Mouse (Mus musculus) hindbrain, embryonic 12.5 days (tissue): ENCODE measurements around the gene Tmigd3. TPM values are rescaled to one million over a fixed set of nuclear protein-coding genes. Genes with fewer than 3 reads are reported as not detected.

Experiments used
- ATAC-seq: fragments of 200-750 bp; cut with Nextera tagmentation; 2 replicates; pipeline ENCODE4 v1.8.0; 2017; ENCODE audit warnings: moderate TSS enrichment; ENCODE audit not compliant: low FRiP score
- H3K27ac ChIP-seq: fragments of 300-500 bp; sonication (generic); 2 replicates; pipeline ENCODE4 v1.5.1; 2016; ENCODE audit warnings: mild to moderate bottlenecking
- H3K27me3 ChIP-seq: fragments of 300-500 bp; sonication (generic); 2 replicates; pipeline ENCODE4 v1.6.1; 2016; ENCODE audit warnings: mild to moderate bottlenecking
- H3K36me3 ChIP-seq: fragments of 300-500 bp; sonication (generic); 2 replicates; pipeline ENCODE4 v1.6.1; 2016; ENCODE audit warnings: mild to moderate bottlenecking
- H3K4me1 ChIP-seq: fragments of 300-500 bp; sonication (generic); 2 replicates; pipeline ENCODE4 v1.6.1; 2016
- H3K4me2 ChIP-seq: fragments of 300-500 bp; sonication (generic); replicated peaks from 2 replicates; pipeline ENCODE4 v1.6.1; 2016; ENCODE audit warnings: mild to moderate bottlenecking
- H3K4me3 ChIP-seq: fragments of 300-500 bp; sonication (generic); 2 replicates; pipeline ENCODE4 v1.5.1; 2016; ENCODE audit warnings: mild to moderate bottlenecking
- H3K9ac ChIP-seq: fragments of 300-500 bp; sonication (generic); 2 replicates; pipeline ENCODE4 v1.6.1; 2016; ENCODE audit warnings: mild to moderate bottlenecking, moderate library complexity
- H3K9me3 ChIP-seq: fragments of 300-500 bp; sonication (generic); replicated peaks from 2 replicates; pipeline ENCODE4 v1.6.1; 2016; ENCODE audit warnings: mild to moderate bottlenecking
- WGBS: fragments of 180-500 bp; shearing (Covaris S2); methylation state at CpG from one replicate; pipeline ENCODE4 v1.1.7; 2016; 5-methylcytosine and 5-hydroxymethylcytosine counted together
- polyA plus RNA-seq: library from polyadenylated mRNA; unstranded; fragments of >200 nt; fragmentation: Nextera tagmentation; extraction: Ambion mirVana; gene quantifications from 2 replicates; pipeline ENCODE4 v1.2.1, GENCODE M21; 2016

Gene Tmigd3
- polyA plus RNA-seq, result not detected in 2 replicates

DNA sequence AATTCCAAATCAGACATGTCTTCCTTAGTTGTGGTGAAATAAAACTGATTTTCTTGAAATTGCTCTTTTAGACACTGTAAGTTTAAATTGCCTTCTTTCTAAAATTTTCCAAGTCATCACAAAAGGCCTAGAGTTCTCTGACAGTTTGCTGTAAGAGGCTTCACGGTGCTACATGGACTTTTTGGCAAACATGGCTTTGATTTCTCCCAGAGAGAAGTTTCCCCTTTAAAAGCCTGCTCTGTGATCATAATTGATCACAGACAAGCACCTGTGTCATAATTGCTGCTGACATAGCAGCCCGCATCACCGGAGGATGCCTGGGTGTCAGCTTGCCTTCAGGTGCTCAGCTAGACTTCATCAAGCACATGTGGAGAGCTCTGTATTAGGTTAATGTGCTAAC is at the start of gene Tmigd3, which contains the start of gene Adora3:
Gene Tmigd3 (plus strand): TSS at position 346 of the 400 bp plus-strand sequence.
Gene Adora3 (plus strand): TSS at position 301 of the 400 bp plus-strand sequence.
- H3K4me1 ChIP-seq, result peaks cover 5% of the 10 kb centered on the region
- H3K4me2 ChIP-seq, result no peak within 1 kb of the TSS
- ATAC-seq, result no peak
- no peak within 1 kb of the TSS for H3K4me3 ChIP-seq
- 84% methylated on average over 3 of the region's 3 CpGs for WGBS
- H3K9me3 ChIP-seq, result no peaks in the 10 kb centered on the region
- H3K27me3 ChIP-seq, result no peaks in the 10 kb centered on the region
- H3K36me3 ChIP-seq, result no peaks in the 10 kb centered on the region
- no peak within 1 kb of the TSS for H3K9ac ChIP-seq
- H3K27ac ChIP-seq, result no peak within 1 kb of the TSS

DNA sequence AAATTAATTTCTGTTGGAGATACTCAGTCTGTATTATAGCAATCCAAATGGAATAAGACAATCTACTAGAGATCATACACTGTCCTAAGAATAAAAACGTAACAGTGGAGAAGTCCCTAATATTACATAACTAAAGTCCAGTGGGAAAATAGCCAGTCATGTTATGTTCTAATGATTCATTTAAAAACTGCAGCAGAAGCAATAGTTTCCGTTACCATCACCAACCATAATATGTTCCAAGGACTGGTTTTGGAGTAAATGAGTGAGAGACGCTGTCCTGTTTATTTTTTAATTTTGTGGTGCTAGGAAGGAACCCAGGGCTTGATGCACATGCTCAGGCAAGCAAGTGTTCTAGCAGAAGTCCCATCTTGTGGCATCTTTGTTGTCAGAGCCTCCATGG is 49.2 kb upstream of the Tmigd3 start:
- ATAC-seq, result no peak
- Histone ChIP-seq H3K27me3 (no peaks in the 10 kb centered on the region), H3K4me3 (no peak overlapping the region), H3K27ac (no peak overlapping the region), H3K4me2 (no peak overlapping the region), H3K36me3 (no peaks in the 10 kb centered on the region), H3K9me3 (no peaks in the 10 kb centered on the region), H3K9ac (no peak overlapping the region), H3K4me1 (no peaks in the 10 kb centered on the region)
- 89% methylated on average over 3 of the region's 3 CpGs for WGBS

DNA sequence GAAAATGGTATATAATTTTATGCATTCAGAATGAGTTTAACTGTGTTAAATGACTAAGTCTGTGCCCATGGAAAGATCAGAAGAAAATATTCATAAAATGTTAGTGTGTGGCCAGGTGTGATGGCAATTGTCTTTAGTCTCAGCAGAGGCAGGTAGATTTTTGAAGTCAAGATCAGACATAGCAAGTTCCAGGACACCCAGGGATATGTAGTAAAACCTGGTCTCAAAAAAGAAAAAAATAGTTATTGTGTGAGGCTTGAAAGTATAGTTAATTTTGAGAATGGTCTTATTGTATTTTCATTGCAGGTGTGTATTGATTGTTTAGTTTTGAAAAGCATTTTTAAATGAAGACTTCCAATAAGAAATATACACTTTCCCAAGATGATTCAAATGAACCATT is 47.1 kb upstream of the Tmigd3 start:
- Histone ChIP-seq H3K4me1 (no peaks in the 10 kb centered on the region), H3K27ac (no peak overlapping the region), H3K27me3 (no peaks in the 10 kb centered on the region), H3K4me2 (no peak overlapping the region), H3K36me3 (no peaks in the 10 kb centered on the region), H3K4me3 (no peak overlapping the region), H3K9me3 (no peaks in the 10 kb centered on the region), H3K9ac (no peak overlapping the region)
- no peak for ATAC-seq

DNA sequence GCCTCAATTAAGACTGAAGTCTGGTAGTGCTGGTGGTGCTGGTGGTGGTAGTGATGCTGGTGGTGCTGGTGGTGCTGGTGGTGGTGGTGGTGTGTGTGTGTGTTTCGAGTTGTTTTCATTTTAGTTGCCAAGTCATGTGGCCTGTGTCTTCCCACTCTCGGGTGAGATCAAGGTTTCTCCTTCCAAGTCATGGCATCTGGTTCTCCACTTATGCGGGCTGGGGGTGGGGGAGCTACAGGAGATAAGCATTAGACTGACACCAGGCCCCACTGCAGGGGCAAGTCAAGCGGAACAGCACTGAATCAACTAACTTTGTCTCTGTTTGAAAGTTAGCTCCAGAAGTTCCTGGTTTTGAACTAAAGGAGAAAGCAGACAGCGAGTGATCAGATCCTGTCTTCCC is 46.6 kb upstream of the Tmigd3 start:
- no peaks in the 10 kb centered on the region for H3K9me3 ChIP-seq
- no peaks in the 10 kb centered on the region for H3K27me3 ChIP-seq
- no peak for ATAC-seq
- no peaks in the 10 kb centered on the region for H3K36me3 ChIP-seq
- H3K27ac ChIP-seq, result no peak overlapping the region
- no peaks in the 10 kb centered on the region for H3K4me1 ChIP-seq
- no peak overlapping the region for H3K9ac ChIP-seq
- H3K4me3 ChIP-seq, result no peak overlapping the region
- whole genome bisulfite sequencing, result 44% methylated on average over 5 of the region's 5 CpGs
- no peak overlapping the region for H3K4me2 ChIP-seq

DNA sequence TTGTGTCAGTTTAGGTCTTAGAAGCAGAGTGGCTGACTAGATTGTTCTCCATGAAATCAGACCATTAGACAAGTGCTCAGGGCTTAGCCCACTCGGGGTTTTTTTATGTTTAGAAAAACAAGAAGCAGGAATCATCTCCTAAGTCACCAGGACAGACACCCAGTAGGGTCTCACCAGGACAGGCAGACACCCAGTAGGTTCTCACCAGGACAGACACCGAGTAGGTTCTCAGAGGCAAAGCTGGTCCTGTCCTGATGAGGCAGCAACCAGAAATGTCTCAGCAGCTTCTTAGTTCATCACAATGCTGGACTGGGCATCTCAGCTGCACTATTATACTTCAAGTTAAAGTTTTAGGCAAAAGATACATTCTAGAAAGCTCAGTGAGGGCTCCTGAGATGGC is 46.0 kb upstream of the Tmigd3 start:
- no peak overlapping the region for H3K4me3 ChIP-seq
- ATAC-seq, result no peak
- no peaks in the 10 kb centered on the region for H3K27me3 ChIP-seq
- H3K36me3 ChIP-seq, result no peaks in the 10 kb centered on the region
- H3K9me3 ChIP-seq, result no peaks in the 10 kb centered on the region
- no peak overlapping the region for H3K27ac ChIP-seq
- 46% methylated on average over 2 of the region's 2 CpGs for WGBS
- H3K4me2 ChIP-seq, result no peak overlapping the region
- H3K4me1 ChIP-seq, result no peaks in the 10 kb centered on the region
- no peak overlapping the region for H3K9ac ChIP-seq

DNA sequence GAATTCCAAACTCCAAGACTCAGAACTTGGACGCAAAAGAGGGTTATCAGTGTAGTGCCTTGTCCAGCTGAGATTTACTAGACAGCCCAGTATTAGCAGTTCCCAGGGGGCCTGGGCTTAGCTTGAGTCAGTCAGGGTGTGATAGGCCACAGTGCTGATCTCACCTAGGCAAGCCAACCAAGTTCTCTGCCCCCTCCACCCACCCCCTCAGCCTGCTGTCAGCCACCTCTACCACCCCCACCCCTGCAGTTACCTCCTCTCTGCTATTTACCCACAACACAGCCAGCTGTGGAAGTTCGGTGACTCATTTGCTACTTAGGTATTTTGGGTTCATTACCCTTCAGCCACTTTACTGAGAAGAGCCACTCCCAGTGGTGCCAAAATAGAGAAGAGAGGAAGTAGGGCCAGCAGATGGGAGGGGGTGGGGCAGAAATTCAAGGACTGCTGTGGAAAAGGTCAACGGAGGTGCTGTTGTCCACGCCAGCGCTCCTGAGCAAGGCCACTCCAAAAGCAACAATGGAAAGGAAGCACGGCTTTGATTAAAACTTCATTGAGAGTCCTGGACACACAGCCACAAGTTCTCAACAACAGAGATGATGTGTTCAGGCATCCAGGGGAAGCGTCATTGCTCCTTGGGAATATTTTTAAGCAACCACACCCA is 45.1 kb upstream of the Tmigd3 start:
- Histone ChIP-seq H3K4me1 (no peaks in the 10 kb centered on the region), H3K36me3 (no peaks in the 10 kb centered on the region), H3K4me3 (no peak overlapping the region), H3K4me2 (no peak overlapping the region), H3K27me3 (no peaks in the 10 kb centered on the region), H3K27ac (no peak overlapping the region), H3K9me3 (no peaks in the 10 kb centered on the region), H3K9ac (no peak overlapping the region)
- WGBS, result 65% methylated on average over 7 of the region's 7 CpGs
- no peak for ATAC-seq

DNA sequence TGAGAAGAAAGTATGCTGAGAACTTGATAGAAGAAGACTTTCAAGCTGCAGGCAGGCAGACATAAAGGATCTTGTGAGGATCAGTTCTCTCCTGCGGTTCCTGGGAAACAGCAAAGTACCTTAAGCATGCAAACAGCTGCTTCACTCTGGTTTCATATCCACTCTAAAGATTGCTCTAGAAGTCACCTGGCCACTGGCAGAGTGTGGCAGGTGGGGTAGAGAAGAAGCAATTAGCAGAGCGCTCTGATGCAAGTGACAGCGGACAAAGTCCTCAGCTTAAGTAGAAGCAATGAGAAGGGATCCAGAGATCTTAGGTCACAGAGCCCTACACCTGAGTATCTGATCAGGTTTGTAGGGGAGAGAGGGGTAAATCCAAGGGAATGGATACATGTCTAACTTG is 39.1 kb upstream of the Tmigd3 start:
- no peaks in the 10 kb centered on the region for H3K36me3 ChIP-seq
- no peak for ATAC-seq
- no peaks in the 10 kb centered on the region for H3K27me3 ChIP-seq
- H3K9ac ChIP-seq, result no peak overlapping the region
- no peak overlapping the region for H3K27ac ChIP-seq
- H3K4me3 ChIP-seq, result no peak overlapping the region
- no peaks in the 10 kb centered on the region for H3K9me3 ChIP-seq
- no peak overlapping the region for H3K4me2 ChIP-seq
- no peaks in the 10 kb centered on the region for H3K4me1 ChIP-seq
- WGBS, result 97% methylated on average over 3 of the region's 3 CpGs

DNA sequence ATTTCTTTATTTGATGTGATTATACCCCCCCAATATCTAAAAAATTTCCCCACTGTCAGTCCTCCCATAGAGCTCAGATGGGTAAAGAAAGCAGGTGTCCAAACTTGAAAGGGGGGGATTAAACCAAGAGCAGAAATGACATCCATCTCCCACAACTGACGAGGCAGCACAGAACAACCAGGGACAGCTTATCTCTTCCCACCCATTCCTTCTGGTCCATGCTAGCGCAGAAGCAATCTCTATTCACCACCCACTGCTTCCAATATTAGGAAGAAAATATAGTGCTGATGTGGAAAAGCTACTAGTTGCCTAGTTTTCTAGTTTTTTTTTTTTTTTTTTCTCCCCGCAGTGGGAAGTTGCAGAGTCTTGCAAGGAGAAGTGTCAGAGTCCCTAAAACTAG is 34.8 kb upstream of the Tmigd3 start:
- no peaks in the 10 kb centered on the region for H3K4me1 ChIP-seq
- H3K9ac ChIP-seq, result no peak overlapping the region
- H3K27me3 ChIP-seq, result no peaks in the 10 kb centered on the region
- ATAC-seq, result no peak
- no peaks in the 10 kb centered on the region for H3K36me3 ChIP-seq
- H3K27ac ChIP-seq, result no peak overlapping the region
- 78% methylated on average over 3 of the region's 3 CpGs for WGBS
- no peaks in the 10 kb centered on the region for H3K9me3 ChIP-seq
- H3K4me2 ChIP-seq, result no peak overlapping the region
- no peak overlapping the region for H3K4me3 ChIP-seq

DNA sequence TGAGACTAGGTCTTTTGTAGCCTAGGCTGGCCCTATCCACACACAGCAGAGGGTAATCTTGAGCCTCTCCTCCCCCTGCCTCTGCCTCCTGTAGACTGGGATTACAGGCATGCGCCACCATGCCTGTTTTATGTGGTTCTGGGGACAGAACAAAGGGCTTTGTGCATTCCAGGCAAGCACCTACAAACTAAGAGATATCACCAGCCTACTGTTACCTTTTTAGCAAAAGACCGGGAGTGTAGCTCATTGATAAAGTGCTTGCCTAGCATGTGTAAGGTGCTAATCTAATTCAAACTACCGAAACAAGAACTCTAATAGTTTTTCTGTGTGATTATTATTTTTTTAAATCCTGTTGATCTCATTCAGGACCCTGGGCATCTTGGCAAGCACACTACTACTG is 33.8 kb upstream of the Tmigd3 start:
- Histone ChIP-seq H3K9ac (no peak overlapping the region), H3K9me3 (no peaks in the 10 kb centered on the region), H3K4me3 (no peak overlapping the region), H3K4me1 (no peaks in the 10 kb centered on the region), H3K36me3 (no peaks in the 10 kb centered on the region), H3K27me3 (no peaks in the 10 kb centered on the region), H3K27ac (no peak overlapping the region), H3K4me2 (no peak overlapping the region)
- 89% methylated on average over 3 of the region's 3 CpGs for WGBS
- ATAC-seq, result no peak

DNA sequence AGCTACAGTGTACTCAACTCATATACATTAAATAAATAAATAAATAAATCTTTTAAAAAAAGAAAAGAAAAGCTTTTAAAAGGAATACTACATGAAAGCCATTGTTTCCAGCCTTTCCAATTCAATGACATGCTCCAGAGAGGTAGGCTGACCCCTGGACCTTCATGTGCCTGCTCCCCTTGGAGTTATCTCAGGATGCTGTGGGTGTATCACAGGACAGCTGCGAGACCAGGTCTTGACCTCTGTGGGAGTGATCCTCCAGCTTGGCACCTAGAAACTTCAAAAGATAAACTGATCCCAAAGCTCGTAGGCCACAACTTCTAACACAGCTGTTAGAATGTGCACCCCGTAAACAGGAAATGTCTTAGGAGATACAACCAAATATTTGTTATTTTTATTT is 32.0 kb upstream of the Tmigd3 start:
- Histone ChIP-seq H3K27me3 (no peaks in the 10 kb centered on the region), H3K4me2 (no peak overlapping the region), H3K4me3 (no peak overlapping the region), H3K9ac (no peak overlapping the region), H3K27ac (no peak overlapping the region), H3K4me1 (no peaks in the 10 kb centered on the region), H3K36me3 (no peaks in the 10 kb centered on the region), H3K9me3 (no peaks in the 10 kb centered on the region)
- no peak for ATAC-seq
- 76% methylated on average over 3 of the region's 3 CpGs for WGBS

DNA sequence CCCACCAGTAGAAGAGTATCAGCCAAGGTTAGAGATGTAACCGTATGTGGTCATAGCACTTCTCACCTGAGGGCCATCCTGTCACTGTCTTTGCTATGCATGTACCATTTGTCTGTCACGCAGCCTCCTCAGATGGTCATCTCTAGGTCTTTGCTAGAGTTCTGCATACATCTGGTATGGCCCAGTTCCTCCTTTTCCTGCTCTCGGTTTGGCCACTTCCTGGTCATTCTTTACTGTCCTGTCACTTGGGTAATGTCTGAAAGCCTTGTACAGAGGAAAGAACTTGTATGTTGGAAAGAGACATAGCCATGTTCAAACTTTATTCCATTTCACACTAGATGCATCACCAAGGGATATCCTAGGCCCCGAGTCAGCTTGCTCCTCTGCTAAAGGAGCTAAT is 30.9 kb upstream of the Tmigd3 start:
- Histone ChIP-seq H3K4me3 (no peak overlapping the region), H3K27me3 (no peaks in the 10 kb centered on the region), H3K27ac (no peak overlapping the region), H3K9me3 (no peaks in the 10 kb centered on the region), H3K4me1 (no peaks in the 10 kb centered on the region), H3K9ac (no peak overlapping the region), H3K36me3 (no peaks in the 10 kb centered on the region), H3K4me2 (no peak overlapping the region)
- 87% methylated on average over 4 of the region's 4 CpGs for WGBS
- ATAC-seq, result no peak

DNA sequence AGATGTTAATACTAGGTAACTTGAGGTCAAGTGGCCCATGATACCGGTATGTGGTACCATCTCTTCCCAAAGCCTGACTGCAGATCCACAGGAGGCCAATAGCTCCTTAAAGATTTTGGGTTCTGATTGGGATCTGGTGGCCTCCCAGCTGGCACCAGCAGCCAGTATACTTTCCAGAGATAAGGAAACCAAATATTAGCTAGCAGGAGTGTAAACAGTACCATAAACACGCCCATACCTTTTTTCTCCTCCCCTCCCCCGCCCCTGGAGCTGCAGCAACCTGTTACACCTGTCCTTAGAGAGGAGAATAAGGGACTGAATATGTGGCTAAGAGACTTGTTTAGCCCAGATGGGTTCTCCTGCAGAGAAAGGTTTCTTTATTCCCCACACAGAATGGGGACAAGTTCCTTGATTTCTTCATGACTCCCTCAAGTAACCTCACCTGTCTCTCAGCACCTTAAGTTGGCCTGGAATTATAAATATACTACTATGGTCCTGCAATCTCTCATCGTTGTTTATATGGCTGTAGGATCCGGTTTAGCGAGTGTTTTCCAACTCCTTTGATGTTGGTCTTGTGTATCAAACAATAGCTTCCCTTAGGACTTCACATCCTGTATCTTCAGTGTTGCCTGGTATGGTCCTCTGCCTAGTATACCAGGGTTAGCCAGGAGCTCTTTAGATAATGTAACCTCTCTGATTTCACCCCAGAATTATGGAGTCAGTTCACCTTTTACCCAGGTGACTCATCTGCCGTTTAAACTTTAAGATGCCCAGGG is 24.2 kb upstream of the Tmigd3 start:
- Histone ChIP-seq H3K9ac (no peak overlapping the region), H3K4me3 (no peak overlapping the region), H3K36me3 (no peaks in the 10 kb centered on the region), H3K4me1 (no peaks in the 10 kb centered on the region), H3K27ac (no peak overlapping the region), H3K27me3 (no peaks in the 10 kb centered on the region), H3K4me2 (no peak overlapping the region), H3K9me3 (no peaks in the 10 kb centered on the region)
- no peak for ATAC-seq
- WGBS, result 76% methylated on average over 7 of the region's 7 CpGs

DNA sequence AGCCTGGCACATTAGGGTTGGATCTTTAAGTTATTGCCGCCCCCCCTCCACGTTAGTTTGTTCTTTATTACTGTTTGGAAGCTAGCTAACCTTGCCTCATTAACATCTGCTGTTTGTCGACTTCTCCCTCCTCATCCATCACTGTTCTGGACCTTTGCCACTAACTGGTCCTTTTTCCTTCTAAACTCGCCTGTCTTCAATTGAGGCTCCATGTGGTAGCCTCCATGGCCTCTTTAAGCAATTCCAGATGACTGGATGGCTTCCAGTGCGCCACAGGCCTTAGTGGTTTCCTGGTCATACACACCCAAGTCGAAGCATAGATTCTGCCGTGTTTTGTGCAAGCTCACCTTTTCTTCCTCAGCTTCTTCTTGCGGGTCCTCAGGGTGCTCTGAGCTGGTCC is 16.9 kb upstream of the Tmigd3 start:
- Histone ChIP-seq H3K4me2 (no peak overlapping the region), H3K36me3 (no peaks in the 10 kb centered on the region), H3K27me3 (no peaks in the 10 kb centered on the region), H3K9ac (no peak overlapping the region), H3K27ac (no peak overlapping the region), H3K9me3 (no peaks in the 10 kb centered on the region), H3K4me1 (no peaks in the 10 kb centered on the region), H3K4me3 (no peak overlapping the region)
- no peak for ATAC-seq
- WGBS, result 68% methylated on average over 8 of the region's 8 CpGs
